ENCODE assay signal across 21 mouse cellular contexts in genomic region chr15:6341427-6341826, GRCm38 (mm10). TPM values are rescaled to one million over a fixed set of nuclear protein-coding genes. Genes with fewer than 3 reads are reported as not detected.
A peak's percentile ranks its signal among the peaks of the same experiment; 100 is the strongest.
DNase-seq lines count a peak whose midpoint lies in the region; ATAC-seq and TF ChIP-seq lines count a peak whose summit lies in the region.
"Had no signal": no experiment of that assay in that cellular context is flagged by ENCODE, and none has a peak within 500 bp of the region (broad histone marks: within the 10 kb centered on the region; RNA-seq: fewer than 3 reads in every experiment).

No protein-coding gene starts in this region.

- DNase-seq in layer of hippocampus, adult 9-11 months: peak; percentile 25
- DNase-seq in layer of hippocampus, adult 11-12 months (ENCODE audit: low spot score): no peak
- peak; percentile 49 for DNase-seq in 416B (ENCODE audit: low read depth)
- DNase-seq in left cerebral cortex, postnatal 36 days (ENCODE audit: low spot score in 2 of 2): no peak
- DNase-seq: cerebellum, adult 11-12 months; cerebellum, postnatal 36 days; layer of hippocampus, postnatal 36 days; thymus, postnatal 25 days had no signal

- no peak for TF ChIP-seq CTCF in bone marrow macrophage, adult 2 months (IDR thresholded peaks at IDR 0.05; ENCODE audit: low read depth, low read length)

- no peak for TF ChIP-seq POLR2A in bone marrow macrophage, adult 2 months (IDR thresholded peaks at IDR 0.05; ENCODE audit: borderline replicate concordance, low read depth, low read length)

- peaks cover 53% of the 10 kb centered on the region for H3K4me1 ChIP-seq in bone marrow macrophage, adult 2 months (ENCODE audit: control insufficient read depth, insufficient read depth, low read length)
- H3K4me1 ChIP-seq: heart, embryonic 13.5 days; hindbrain, embryonic 12.5 days; liver, embryonic 15.5 days; neural tube, embryonic 12.5 days had no signal

- intact Hi-C loops in left cerebral cortex, postnatal 36 days (cut with DNase I): no loop called here

- no peak overlapping the region for H3K4me3 ChIP-seq in bone marrow macrophage, adult 2 months (ENCODE audit: insufficient read depth, low read length)
- H3K4me3 ChIP-seq: erythroblast, embryonic 14.5 days; heart, embryonic 13.5 days; hindbrain, embryonic 12.5 days; liver, embryonic 15.5 days; neural tube, embryonic 12.5 days had no signal

- peak; percentile 87 for ATAC-seq in megakaryocyte progenitor cell, adult 5-6 weeks (replicated peaks; ENCODE audit: poor library complexity)
- no peak for ATAC-seq in activated CD4-positive, CD25-positive, alpha-beta regulatory T cell, adult 4 months
- ATAC-seq: CD4-positive, CD25-positive, alpha-beta regulatory T cell, adult 4 months; forebrain, embryonic 14.5 days; inflammation-experienced regulatory T-cells, adult 6 months had no signal

- peak overlapping the region; percentile 96 for H3K27ac ChIP-seq in bone marrow macrophage, adult 2 months (ENCODE audit: insufficient read depth, low read depth, low read length)
- H3K27ac ChIP-seq: heart, embryonic 13.5 days; hindbrain, embryonic 12.5 days; liver, embryonic 15.5 days; neural tube, embryonic 12.5 days; stomach, postnatal 0 days had no signal

RNA-seq across cellular contexts. Expression of gene Dab2, which starts 41.8 kb away (rescaled TPM):
- 517 and 550 TPM in 2 replicates for polyA plus RNA-seq in bone marrow macrophage, adult 2 months (2012; ENCODE audit: insufficient read depth, insufficient read length, missing spikeins)
- 3.4 and 3.9 TPM in 2 replicates for total RNA-seq in megakaryocyte progenitor cell, adult 5-6 weeks (2015)
- total RNA-seq in megakaryocyte progenitor cell, adult 5-6 weeks (2017): 0.75 and 3.0 TPM in 2 replicates
- total RNA-seq in left cerebral cortex, postnatal 36 days (2021): 10 to 100 TPM in 1 of 2 experiments, 1 to 10 TPM in 1; 9.4 to 15.3 TPM
- under 1 TPM in 1 of 2 experiments, not detected in 1; 0.12 TPM for polyA plus RNA-seq in activated CD4-positive, CD25-positive, alpha-beta regulatory T cell, adult 4 months (2017; shearing (Covaris generic))
- polyA plus RNA-seq: CD4-positive, CD25-positive, alpha-beta regulatory T cell, adult 4 months; erythroblast, embryonic 14.5 days; G1E had no signal

Comparison
In these comparisons a context has a peak if more than half of its experiments do, and no peak if none do; other contexts are left out.
1. DNase-seq: peak in layer of hippocampus, adult 9-11 months (single experiment) and 416B (single experiment); none in layer of hippocampus, adult 11-12 months (single experiment) and left cerebral cortex, postnatal 36 days (0 of 2).